ENCODE assay signal across 28 mouse cellular contexts in the genomic region with DNA sequence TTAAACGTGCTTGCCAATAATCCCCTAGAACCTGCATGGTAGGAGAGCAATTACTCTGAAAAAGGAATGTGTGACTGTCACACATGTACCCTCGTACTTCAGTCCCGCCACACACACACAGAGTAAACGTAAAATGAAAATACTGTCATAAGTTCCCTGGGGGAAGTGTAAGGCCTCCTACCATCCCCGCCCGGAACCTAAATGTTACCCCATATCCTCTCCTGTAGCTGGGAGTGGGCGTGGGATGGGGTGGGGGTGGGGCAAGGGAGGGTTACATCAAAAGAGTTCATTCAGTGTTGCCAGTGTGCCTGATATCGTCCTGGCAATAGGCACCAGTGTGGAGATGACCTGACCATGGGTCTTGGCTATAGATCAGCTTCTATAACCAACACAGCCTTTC.
DNase-seq lines count a peak whose midpoint lies in the region; ATAC-seq lines count a peak whose summit lies in the region.
"Had no signal": no experiment of that assay in that cellular context is flagged by ENCODE, and none has a peak within 500 bp of the region (broad histone marks: within the 10 kb centered on the region; RNA-seq: fewer than 3 reads in every experiment).

No protein-coding gene starts in this region.

- peaks cover 8% of the 10 kb centered on the region; the same call in 1 of the 2 replicates for H3K36me3 ChIP-seq in liver, embryonic 11.5 days (ENCODE audit: control insufficient read depth, insufficient read depth, low read length)
- peaks cover 9% of the 10 kb centered on the region for H3K36me3 ChIP-seq in macrophage (ENCODE audit: inconsistent target)
- peaks cover 55% of the 10 kb centered on the region for H3K36me3 ChIP-seq in limb, embryonic 10.5 days
- H3K36me3 ChIP-seq: G1E had no signal

- H3K4me1 ChIP-seq in liver, embryonic 11.5 days (replicated peaks; ENCODE audit: control insufficient read depth, insufficient read depth, low read length), result no peaks in the 10 kb centered on the region; the same call in 1 of the 2 replicates
- H3K4me1 ChIP-seq in limb, embryonic 10.5 days, result peaks cover 14% of the 10 kb centered on the region

- ATAC-seq in liver, embryonic 11.5 days (replicated peaks; ENCODE audit: low FRiP score), result no peak
- peak; percentile 37 to 53; a peak in 2 of 4 replicates for ATAC-seq in hematopoietic stem cell, adult 5-6 weeks (replicated peaks in 1 of 2; ENCODE audit: insufficient read depth in 1 of 2, low FRiP score in 2 of 2, low TSS enrichment in 1 of 2, low read depth in 1 of 2, poor library complexity in 2 of 2, severe bottlenecking in 2 of 2)
- ATAC-seq: forebrain, embryonic 15.5 days; Patski had no signal

- H3K4me3 ChIP-seq in liver, embryonic 11.5 days (ENCODE audit: low read depth, low read length), result no peak overlapping the region
- H3K4me3 ChIP-seq in macrophage (ENCODE audit: inconsistent target), result no peak overlapping the region
- no peak overlapping the region for H3K4me3 ChIP-seq in limb, embryonic 10.5 days
- H3K4me3 ChIP-seq: forebrain, embryonic 15.5 days; heart, adult 2 months; heart, embryonic 13.5 days; lung, embryonic 15.5 days; midbrain, embryonic 10.5 days had no signal

- no peaks in the 10 kb centered on the region for H3K27me3 ChIP-seq in liver, embryonic 11.5 days (replicated peaks; ENCODE audit: control insufficient read depth, insufficient read depth, low read length)
- no peaks in the 10 kb centered on the region for H3K27me3 ChIP-seq in limb, embryonic 10.5 days (ENCODE audit: low read depth, poor library complexity, severe bottlenecking)
- H3K27me3 ChIP-seq: CH12.LX; forebrain, embryonic 15.5 days; heart, embryonic 13.5 days; lung, embryonic 15.5 days; Patski had no signal

- WGBS in liver, embryonic 11.5 days, result 68% methylated on average over 8 of the region's 8 CpGs
- WGBS in macrophage (ENCODE audit: missing documents), result 31% methylated on average over 8 of the region's 8 CpGs
- WGBS in limb, embryonic 10.5 days, result 89% methylated on average over 8 of the region's 8 CpGs

- DNase-seq in liver, result peak; percentile 17
- DNase-seq in liver, embryonic 11.5 days (ENCODE audit: low spot score), result no peak
- no peak for DNase-seq in lung, adult 18-20 months
- DNase-seq in cerebellum, postnatal 14 days, result no peak
- DNase-seq in limb, embryonic 10.5 days (ENCODE audit: low spot score), result no peak
- DNase-seq: adrenal gland, postnatal 36 days; B cell, adult 2 months; cerebellum, adult 18-20 months; cerebellum, postnatal 36 days; gastrocnemius, postnatal 14 days; heart, adult 2 months; heart, postnatal 14 days; kidney, adult 8-10 months; kidney, postnatal 14 days; lung, postnatal 36 days; retina, postnatal 1 day; right cerebral cortex, postnatal 25 days; thymus, postnatal 25 days had no signal

- no peak overlapping the region for H3K9ac ChIP-seq in liver, embryonic 11.5 days (ENCODE audit: low read depth, low read length)
- H3K9ac ChIP-seq: forebrain, embryonic 15.5 days; heart, embryonic 13.5 days; hindbrain, embryonic 14.5 days; lung, embryonic 15.5 days had no signal

- H3K27ac ChIP-seq in liver, embryonic 11.5 days (ENCODE audit: low read depth, low read length), result no peak overlapping the region
- peak overlapping the region; percentile 74 for H3K27ac ChIP-seq in macrophage
- H3K27ac ChIP-seq in limb, embryonic 10.5 days, result no peak overlapping the region
- H3K27ac ChIP-seq: forebrain, embryonic 15.5 days; heart, adult 2 months; heart, embryonic 13.5 days; hindbrain, embryonic 14.5 days; lung, embryonic 15.5 days; midbrain, embryonic 10.5 days had no signal

- peaks cover 92% of the 10 kb centered on the region for H3K79me2 ChIP-seq in macrophage (ENCODE audit: inconsistent target)

- no peak overlapping the region for H3K4me2 ChIP-seq in liver, embryonic 11.5 days
- H3K4me2 ChIP-seq: forebrain, embryonic 15.5 days; heart, embryonic 13.5 days; hindbrain, embryonic 14.5 days; lung, embryonic 15.5 days had no signal

- H3K9me3 ChIP-seq in liver, embryonic 11.5 days (ENCODE audit: control insufficient read depth, low read length), result no peaks in the 10 kb centered on the region
- H3K9me3 ChIP-seq in limb, embryonic 10.5 days (replicated peaks), result no peaks in the 10 kb centered on the region
- H3K9me3 ChIP-seq: forebrain, embryonic 15.5 days; G1E; heart, embryonic 13.5 days; lung, embryonic 15.5 days; midbrain, embryonic 10.5 days had no signal
